In the genomic region with DNA sequence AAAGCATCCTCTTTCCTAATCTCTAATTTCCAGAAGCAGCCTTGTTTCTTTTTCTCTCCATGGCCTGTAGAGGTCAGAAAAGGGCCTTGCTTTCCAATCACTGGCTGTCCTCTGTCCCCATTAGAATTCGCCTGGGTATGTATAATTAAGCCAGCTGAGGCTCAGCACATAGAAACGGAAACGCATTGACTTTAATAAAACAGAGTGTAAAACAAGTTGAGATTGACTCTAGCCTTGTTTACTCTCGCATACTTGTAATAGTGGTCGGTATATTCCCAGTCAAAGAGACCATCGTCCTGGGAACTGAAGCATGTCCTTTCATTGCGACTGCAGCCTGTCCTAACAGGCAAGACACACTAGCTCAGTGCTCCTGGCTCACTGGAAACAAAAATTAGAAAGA, we compare ENCODE assay signal across 8 mouse cellular contexts.
A peak's percentile ranks its signal among the peaks of the same experiment; 100 is the strongest.
DNase-seq lines count a peak whose midpoint lies in the region; ATAC-seq lines count a peak whose summit lies in the region.

No protein-coding gene starts in this region.

- H3K27ac ChIP-seq in neural tube, embryonic 12.5 days, result no peak overlapping the region
- H3K27ac ChIP-seq in neural tube, embryonic 15.5 days (replicated peaks), result peak overlapping the region; percentile 63

- no peaks in the 10 kb centered on the region for H3K36me3 ChIP-seq in neural tube, embryonic 12.5 days
- no peaks in the 10 kb centered on the region for H3K36me3 ChIP-seq in neural tube, embryonic 15.5 days

- ATAC-seq in frontal cortex, adult (ENCODE audit: low TSS enrichment), result peak; percentile 77; the same call in 1 of the 2 replicates
- peak; percentile 63; the same call in 1 of the 2 replicates for ATAC-seq in neural tube, embryonic 12.5 days (ENCODE audit: low FRiP score, low read depth)
- 0 out of 2 replicates have a peak, but pooled peaks have one; percentile 62 for ATAC-seq in neural tube, embryonic 15.5 days (ENCODE audit: low FRiP score)

- no peak overlapping the region for H3K4me2 ChIP-seq in neural tube, embryonic 12.5 days (replicated peaks)
- peak overlapping the region; percentile 36 for H3K4me2 ChIP-seq in neural tube, embryonic 15.5 days

- H3K9me3 ChIP-seq in neural tube, embryonic 12.5 days, result no peaks in the 10 kb centered on the region
- H3K9me3 ChIP-seq in neural tube, embryonic 15.5 days (replicated peaks), result no peaks in the 10 kb centered on the region

- H3K27me3 ChIP-seq in neural tube, embryonic 12.5 days (replicated peaks), result no peaks in the 10 kb centered on the region
- no peaks in the 10 kb centered on the region for H3K27me3 ChIP-seq in neural tube, embryonic 15.5 days (replicated peaks)

- no peak overlapping the region for H3K9ac ChIP-seq in neural tube, embryonic 12.5 days
- H3K9ac ChIP-seq in neural tube, embryonic 15.5 days (replicated peaks), result no peak overlapping the region

- no peak overlapping the region for H3K4me3 ChIP-seq in neural tube, embryonic 12.5 days
- no peak overlapping the region for H3K4me3 ChIP-seq in neural tube, embryonic 15.5 days (replicated peaks)

- no peak for DNase-seq in frontal cortex, postnatal 14 days (ENCODE audit: low spot score in 2 of 2)
- no peak for DNase-seq in neural tube, embryonic 10.5 days (ENCODE audit: extremely low spot score, low spot score)
- DNase-seq in induced T-regulatory cell, adult 2 months (ENCODE audit: low read depth), result peak; percentile 2
- DNase-seq in spleen, adult 12 weeks (ENCODE audit: low spot score), result no peak
- DNase-seq in T-cell, adult 2 months (ENCODE audit: low spot score), result no peak

- H3K4me1 ChIP-seq in neural tube, embryonic 12.5 days, result 0 out of 2 replicates have a peak, but pooled peaks cover 10% of the 10 kb centered on the region
- peaks cover 18% of the 10 kb centered on the region for H3K4me1 ChIP-seq in neural tube, embryonic 15.5 days

- 31% methylated on average over 7 of the region's 7 CpGs for WGBS in neural tube, embryonic 12.5 days
- 8% methylated on average over 7 of the region's 7 CpGs for WGBS in neural tube, embryonic 15.5 days
